Mouse (Mus musculus) heart, embryonic 11.5 days (tissue): Measurements from ENCODE around the gene Ube2m. TPM values are rescaled to one million over a fixed set of nuclear protein-coding genes. Genes with fewer than 3 reads are reported as not detected.
A peak's percentile ranks its signal among the peaks of the same experiment; 100 is the strongest.

Source experiments
- ATAC-seq: fragments of 200-750 bp; cut with Nextera tagmentation; replicated peaks from 2 replicates; pipeline ENCODE4 v1.8.0; 2017; ENCODE audit warnings: moderate library complexity; ENCODE audit not compliant: insufficient number of reproducible peaks, low FRiP score, low TSS enrichment
- H3K27ac ChIP-seq: fragments of 300-500 bp; sonication (generic); 2 replicates; pipeline ENCODE4 v1.5.1; 2014; ENCODE audit warnings: mild to moderate bottlenecking, low read depth, low read length
- H3K27me3 ChIP-seq: fragments of 300-500 bp; sonication (generic); 2 replicates; pipeline ENCODE4 v1.6.1; 2014; ENCODE audit warnings: mild to moderate bottlenecking, low read length, mixed read lengths; ENCODE audit not compliant: control insufficient read depth, insufficient read depth
- H3K36me3 ChIP-seq: fragments of 300-500 bp; sonication (generic); 2 replicates; pipeline ENCODE4 v1.6.1; 2014; ENCODE audit warnings: mild to moderate bottlenecking, low read length, moderate library complexity, mixed read lengths; ENCODE audit not compliant: control insufficient read depth, insufficient read depth
- H3K4me1 ChIP-seq: fragments of 300-500 bp; sonication (generic); 2 replicates; pipeline ENCODE4 v1.6.1; 2014; ENCODE audit warnings: low read length; ENCODE audit not compliant: control insufficient read depth, insufficient read depth
- H3K4me2 ChIP-seq: fragments of 300-500 bp; sonication (generic); 2 replicates; pipeline ENCODE4 v1.6.1; 2014; ENCODE audit warnings: mild to moderate bottlenecking, moderate library complexity
- H3K4me3 ChIP-seq: fragments of 300-500 bp; sonication (generic); 2 replicates; pipeline ENCODE4 v1.5.1; 2014; ENCODE audit warnings: low read depth, low read length
- H3K9ac ChIP-seq: fragments of 300-500 bp; sonication (generic); 2 replicates; pipeline ENCODE4 v1.6.1; 2014; ENCODE audit warnings: mild to moderate bottlenecking, low read depth, low read length, moderate library complexity
- H3K9me3 ChIP-seq: fragments of 300-500 bp; sonication (generic); replicated peaks from 2 replicates; pipeline ENCODE4 v1.6.1; 2016; ENCODE audit warnings: low read length; ENCODE audit not compliant: control insufficient read depth
- WGBS: fragments of 180-500 bp; shearing (Covaris S2); extraction: QIAGEN DNeasy Blood & Tissue Kit; methylation state at CpG from one replicate; pipeline ENCODE4 v1.1.7; 2014; ENCODE audit not compliant: insufficient replicate concordance; 5-methylcytosine and 5-hydroxymethylcytosine counted together
- polyA plus RNA-seq: library from polyadenylated mRNA; unstranded; fragments of >200 nt; fragmentation: Nextera tagmentation; extraction: Ambion mirVana; gene quantifications from 2 replicates; pipeline ENCODE4 v1.2.1, GENCODE M21; 2014

Gene Ube2m
- polyA plus RNA-seq, 1 experiment from 2014 or later, result 172 TPM

DNA sequence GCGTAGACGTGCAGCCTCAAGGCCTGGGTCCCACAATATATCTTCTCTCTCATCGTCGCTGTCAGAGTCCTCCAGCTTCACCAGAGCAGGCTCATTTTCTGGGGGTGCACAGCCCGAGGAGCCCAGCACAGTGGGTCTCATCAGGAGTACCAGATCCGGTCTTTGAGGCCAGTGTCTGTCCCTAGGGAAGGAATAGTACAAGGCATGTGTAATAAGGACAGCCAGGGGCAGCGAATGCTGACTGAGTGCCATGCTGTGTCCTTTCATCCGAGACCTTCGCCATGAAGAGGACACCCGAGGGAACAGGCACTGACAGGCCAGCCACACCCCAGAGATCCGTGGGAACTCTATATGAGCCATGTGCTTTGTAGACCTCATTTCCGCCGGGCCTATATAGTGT is 14.9 kb upstream of the Ube2m start:
- Histone ChIP-seq H3K9me3 (no peaks in the 10 kb centered on the region), H3K4me2 (no peak overlapping the region), H3K27ac (no peak overlapping the region), H3K27me3 (no peaks in the 10 kb centered on the region), H3K9ac (no peak overlapping the region), H3K4me3 (no peak overlapping the region), H3K36me3 (no peaks in the 10 kb centered on the region), H3K4me1 (peaks cover 3% of the 10 kb centered on the region; the same call in 1 of the 2 replicates)
- WGBS, result 88% methylated on average over 13 of the region's 13 CpGs
- ATAC-seq, result no peak

- peak; percentile 39; the same call in 1 of the 2 replicates for ATAC-seq
- peaks cover 9% of the 10 kb centered on the region for H3K9me3 ChIP-seq
- H3K36me3 ChIP-seq, result no peaks in the 10 kb centered on the region
- H3K27ac ChIP-seq, result no peak overlapping the region
- H3K4me3 ChIP-seq, result no peak overlapping the region
- peaks cover 36% of the 10 kb centered on the region for H3K27me3 ChIP-seq
- no peak overlapping the region for H3K4me2 ChIP-seq
- H3K4me1 ChIP-seq, result peaks cover 7% of the 10 kb centered on the region
- H3K9ac ChIP-seq, result no peak overlapping the region
- WGBS, result 9% methylated on average over 2 of the region's 2 CpGs
These were observed 8.0 kb upstream of the Ube2m start for GRCm38 (mm10) chr7:13046084-13046483.

GRCm38 (mm10) chr7:13044254-13044625 is 6.2 kb upstream of the Ube2m start:
- Histone ChIP-seq H3K27me3 (peaks cover 36% of the 10 kb centered on the region), H3K4me1 (peaks cover 8% of the 10 kb centered on the region), H3K36me3 (peaks cover 2% of the 10 kb centered on the region; the same call in 1 of the 2 replicates), H3K27ac (no peak overlapping the region), H3K4me2 (peak overlapping the region; percentile 96), H3K9ac (peak overlapping the region; percentile 68), H3K9me3 (peaks cover 9% of the 10 kb centered on the region), H3K4me3 (peak overlapping the region; percentile 55)
- 4% methylated on average over 23 of the region's 23 CpGs for WGBS
- ATAC-seq, result 0 out of 2 replicates have a peak, but pooled peaks have one; percentile 2

DNA sequence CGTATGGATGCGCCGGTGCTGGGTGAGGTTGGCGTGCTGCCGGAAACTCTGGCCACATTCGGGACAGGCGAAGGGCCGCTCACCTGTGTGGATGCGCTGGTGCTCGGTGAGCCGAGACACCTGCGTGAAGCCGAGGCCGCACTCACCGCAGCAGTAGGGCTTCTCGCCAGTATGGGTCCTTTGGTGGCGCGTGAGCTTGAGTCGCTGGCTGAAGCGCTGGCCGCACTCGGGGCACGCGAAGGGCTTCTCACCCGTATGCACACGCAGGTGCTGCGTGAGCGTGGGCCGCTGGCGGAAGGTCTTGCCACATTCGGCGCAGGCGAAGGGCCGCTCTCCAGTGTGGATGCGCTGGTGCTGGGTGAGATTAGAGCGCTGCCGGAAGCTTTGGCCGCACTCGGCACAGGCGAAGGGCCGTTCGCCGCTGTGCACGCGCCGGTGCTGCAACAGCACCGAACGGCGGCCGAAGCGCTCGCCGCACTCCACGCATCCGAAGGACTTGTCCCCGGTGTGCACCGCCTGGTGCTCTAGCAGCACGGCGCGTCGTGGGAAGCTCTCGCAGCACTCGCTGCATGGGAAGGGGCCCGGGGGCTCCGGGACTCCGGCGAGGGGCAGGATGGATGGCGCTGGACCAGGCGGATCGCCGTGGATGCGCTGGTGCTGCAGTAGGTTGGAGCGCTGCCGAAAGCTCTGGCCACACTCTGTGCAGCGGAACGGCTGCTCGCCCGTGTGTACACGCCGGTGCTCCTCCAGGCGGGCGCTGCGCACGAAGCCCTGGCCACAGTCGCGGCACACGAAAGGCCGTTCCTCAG is 5.6 kb upstream of the Ube2m start:
- peak overlapping the region; percentile 55 for H3K4me3 ChIP-seq
- no peak overlapping the region for H3K27ac ChIP-seq
- peaks cover 9% of the 10 kb centered on the region for H3K9me3 ChIP-seq
- peaks cover 36% of the 10 kb centered on the region for H3K27me3 ChIP-seq
- peak overlapping the region; percentile 68 for H3K9ac ChIP-seq
- H3K4me1 ChIP-seq, result peaks cover 14% of the 10 kb centered on the region
- ATAC-seq, result peak; percentile 24
- WGBS, result 4% methylated on average over 88 of the region's 88 CpGs
- peaks cover 2% of the 10 kb centered on the region; the same call in 1 of the 2 replicates for H3K36me3 ChIP-seq
- H3K4me2 ChIP-seq, result peak overlapping the region; percentile 96

GRCm38 (mm10) chr7:13043120-13043444 is 5.0 kb upstream of the Ube2m start:
- peaks cover 2% of the 10 kb centered on the region; the same call in 1 of the 2 replicates for H3K36me3 ChIP-seq
- peak overlapping the region; percentile 55; the same call in 1 of the 2 replicates for H3K4me3 ChIP-seq
- 36% methylated on average over 16 of the region's 16 CpGs for WGBS
- peak overlapping the region; percentile 96 for H3K4me2 ChIP-seq
- no peak overlapping the region for H3K9ac ChIP-seq
- H3K4me1 ChIP-seq, result peaks cover 15% of the 10 kb centered on the region
- H3K27ac ChIP-seq, result no peak overlapping the region
- peaks cover 9% of the 10 kb centered on the region for H3K9me3 ChIP-seq
- ATAC-seq, result no peak
- H3K27me3 ChIP-seq, result peaks cover 36% of the 10 kb centered on the region

GRCm38 (mm10) chr7:13042511-13042910 is 4.4 kb upstream of the Ube2m start:
- Histone ChIP-seq H3K9me3 (peaks cover 9% of the 10 kb centered on the region), H3K4me1 (peaks cover 15% of the 10 kb centered on the region), H3K4me3 (no peak overlapping the region), H3K27ac (no peak overlapping the region), H3K36me3 (peaks cover 2% of the 10 kb centered on the region; the same call in 1 of the 2 replicates), H3K4me2 (no peak overlapping the region), H3K27me3 (peaks cover 36% of the 10 kb centered on the region), H3K9ac (no peak overlapping the region)
- WGBS, result 65% methylated on average over 6 of the region's 6 CpGs
- ATAC-seq, result no peak

- H3K27ac ChIP-seq, result no peak overlapping the region
- H3K9ac ChIP-seq, result no peak overlapping the region
- peaks cover 9% of the 10 kb centered on the region for H3K9me3 ChIP-seq
- H3K27me3 ChIP-seq, result peaks cover 36% of the 10 kb centered on the region
- 59% methylated on average over 1 of the region's 1 CpGs for WGBS
- peaks cover 4% of the 10 kb centered on the region; the same call in 1 of the 2 replicates for H3K36me3 ChIP-seq
- no peak overlapping the region for H3K4me2 ChIP-seq
- no peak for ATAC-seq
- H3K4me1 ChIP-seq, result peaks cover 20% of the 10 kb centered on the region
- H3K4me3 ChIP-seq, result no peak overlapping the region
These were observed 3.2 kb upstream of the Ube2m start for GRCm38 (mm10) chr7:13041256-13041655.

DNA sequence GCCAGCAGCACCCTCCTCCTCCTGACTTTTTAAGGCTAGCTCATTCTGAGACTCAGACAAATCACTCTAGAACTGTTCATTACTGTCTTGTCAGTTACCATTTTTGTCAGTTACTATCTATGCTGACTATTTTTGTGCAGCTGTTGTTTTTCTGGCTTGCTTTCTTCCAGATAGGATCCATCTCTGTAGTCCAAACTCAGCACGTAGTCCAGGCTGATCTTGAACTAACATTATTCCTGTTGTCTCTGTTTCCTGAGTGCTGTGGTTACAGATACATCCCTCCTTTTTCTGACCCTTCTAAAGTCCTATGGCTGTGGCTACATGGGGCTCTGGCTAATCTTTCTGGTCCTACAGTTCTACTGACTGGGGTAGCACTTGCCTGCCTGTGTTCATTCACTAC is 1.1 kb upstream of the Ube2m start:
- Histone ChIP-seq H3K27me3 (peaks cover 21% of the 10 kb centered on the region), H3K4me1 (peaks cover 18% of the 10 kb centered on the region), H3K4me2 (peak overlapping the region; percentile 69), H3K4me3 (peak overlapping the region; percentile 81), H3K9ac (peak overlapping the region; percentile 97), H3K36me3 (peaks cover 14% of the 10 kb centered on the region), H3K9me3 (peaks cover 9% of the 10 kb centered on the region), H3K27ac (peak overlapping the region; percentile 99; the same call in 1 of the 2 replicates)
- ATAC-seq, result no peak
- WGBS, result 55% methylated on average over 1 of the region's 1 CpGs
